Mouse (Mus musculus) olfactory bulb, adult 2 months (tissue): Measurements from ENCODE around the gene Rpn2. TPM values are rescaled to one million over a fixed set of nuclear protein-coding genes. Genes with fewer than 3 reads are reported as not detected.
A peak's percentile ranks its signal among the peaks of the same experiment; 100 is the strongest.

ENCODE experiments used
- H3K27ac ChIP-seq: fragments of 200-500 bp; 2 replicates; pipeline ENCODE4 v1.5.1; 2012; ENCODE audit warnings: low read depth, low read length; ENCODE audit not compliant: insufficient read depth
- H3K4me1 ChIP-seq: fragments of 200-500 bp; 2 replicates; pipeline ENCODE4 v1.6.1; 2012; ENCODE audit warnings: low read length; ENCODE audit not compliant: control insufficient read depth, insufficient read depth
- H3K4me3 ChIP-seq: fragments of 200-500 bp; 2 replicates; pipeline ENCODE4 v1.5.1; 2012; ENCODE audit warnings: mild to moderate bottlenecking, low read depth, low read length, moderate library complexity; ENCODE audit not compliant: insufficient read depth
- CTCF ChIP-seq: fragments of 200-500 bp; IDR thresholded peaks from 2 replicates; pipeline ENCODE4 v1.5.1; 2012; ENCODE audit warnings: low read depth, mild to moderate bottlenecking, low read length, moderate library complexity; ENCODE audit not compliant: insufficient read depth
- POLR2A ChIP-seq: fragments of 200-500 bp; IDR thresholded peaks from 2 replicates; pipeline ENCODE4 v1.6.1; 2012; ENCODE audit warnings: mild to moderate bottlenecking, low read depth, low read length, moderate library complexity; ENCODE audit not compliant: insufficient read depth
- WGBS: fragments of 180-500 bp; shearing (Covaris S2); methylation state at CpG from one replicate; pipeline ENCODE4 v1.1.7; 2018; 5-methylcytosine and 5-hydroxymethylcytosine counted together
- polyA plus RNA-seq: library from polyadenylated mRNA; stranded (reverse); fragments of >200 nt; gene quantifications from 2 replicates; pipeline ENCODE4 v1.2.4, GENCODE M21; 2012; ENCODE audit warnings: low replicate concordance; ENCODE audit not compliant: missing spikeins, insufficient read depth, insufficient read length

Rpn2 gene
- polyA plus RNA-seq: not detected in 2 replicates

DNA sequence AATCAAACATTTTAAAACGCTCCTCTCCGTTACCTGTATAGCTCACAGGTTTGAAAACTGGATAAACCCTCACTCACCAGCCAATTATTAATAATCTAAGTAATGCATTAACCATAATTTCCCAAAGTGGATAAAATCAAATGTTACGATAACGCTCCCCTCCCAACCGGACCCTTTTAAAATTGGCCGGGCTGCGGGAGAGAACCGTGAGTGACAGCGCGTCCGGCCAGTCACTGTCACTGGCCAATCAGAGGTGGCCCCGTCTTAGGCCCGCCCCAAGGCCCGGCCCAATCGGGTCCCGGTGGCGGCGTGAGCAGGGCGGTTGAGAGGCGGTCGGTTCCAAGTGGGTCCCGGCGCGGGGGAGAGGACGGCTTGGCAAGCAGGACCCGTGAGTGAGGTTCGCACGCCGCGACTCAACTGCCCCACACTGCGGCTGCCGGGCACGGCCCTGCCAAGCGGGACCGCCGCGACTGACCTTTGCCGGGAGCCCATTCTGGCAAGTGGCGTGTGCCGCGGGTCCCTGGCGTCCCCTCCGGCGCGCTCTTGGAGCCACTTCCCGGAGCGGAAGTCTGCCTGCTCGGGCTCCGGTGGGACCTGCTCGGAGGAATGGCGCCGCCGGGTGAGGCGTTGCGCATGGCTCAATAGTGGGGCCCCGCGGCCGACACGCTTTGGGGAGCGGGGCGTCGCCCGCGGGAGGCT is at the start of gene Rpn2:
Rpn2 (plus strand) TSS at position 301 of the 699 bp plus-strand sequence.
- peak within 1 kb of the TSS; percentile 95 for H3K4me3 ChIP-seq
- no peaks in the 10 kb centered on the region; the same call in 1 of the 2 replicates for H3K4me1 ChIP-seq
- WGBS: under 1% methylated on average over 64 of the region's 64 CpGs
- peak within 1 kb of the TSS; percentile 58 for H3K27ac ChIP-seq
- TF ChIP-seq POLR2A (peak; percentile 37; the same call in 1 of the 2 replicates), CTCF (no peak)

DNA sequence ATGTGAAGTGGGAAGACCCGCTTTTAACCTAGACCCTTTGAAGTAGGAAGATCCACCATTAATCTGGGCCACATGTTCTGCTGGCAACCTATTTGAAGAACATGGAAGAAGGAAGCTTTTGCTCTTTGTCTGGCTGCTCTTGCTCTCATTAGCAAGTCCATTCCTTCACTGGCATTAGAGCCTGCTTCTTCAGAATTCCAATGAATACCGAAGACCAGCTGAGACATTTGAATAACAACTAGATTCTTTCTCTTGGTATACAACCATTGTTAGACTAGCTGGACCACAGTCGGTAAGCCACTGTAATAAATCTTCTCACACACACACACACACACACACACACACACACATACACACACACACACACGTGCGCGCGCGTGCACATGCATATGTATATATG is 42.9 kb upstream of the Rpn2 start:
- no peaks in the 10 kb centered on the region for H3K4me1 ChIP-seq
- no peak overlapping the region for H3K4me3 ChIP-seq
- 73% methylated on average over 8 of the region's 8 CpGs for WGBS
- H3K27ac ChIP-seq: no peak overlapping the region
- TF ChIP-seq POLR2A: no peak
- no peak for TF ChIP-seq CTCF

DNA sequence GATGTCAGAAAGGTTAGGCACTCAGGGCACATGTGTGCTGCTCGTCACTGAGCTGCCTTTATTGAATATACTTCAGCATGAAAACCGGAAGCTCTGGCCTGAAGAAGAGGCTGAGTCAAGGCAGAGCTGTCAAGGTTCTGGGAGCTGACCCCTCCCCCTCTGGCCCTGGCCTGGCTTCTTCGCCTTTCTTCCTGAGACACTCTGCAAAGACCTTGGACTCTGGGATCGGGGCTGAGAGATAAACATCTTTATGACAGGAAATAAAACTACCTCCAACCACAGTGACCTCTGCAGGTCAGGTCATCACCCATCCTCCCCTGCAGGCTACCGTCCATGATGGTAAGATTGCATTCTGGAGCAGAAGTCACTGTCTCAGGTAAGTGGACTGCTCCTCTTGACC is 33.8 kb upstream of the Rpn2 start:
- no peak overlapping the region for H3K27ac ChIP-seq
- TF ChIP-seq POLR2A: no peak
- no peak for TF ChIP-seq CTCF
- WGBS: 76% methylated on average over 5 of the region's 5 CpGs
- H3K4me3 ChIP-seq: no peak overlapping the region
- no peaks in the 10 kb centered on the region for H3K4me1 ChIP-seq

DNA sequence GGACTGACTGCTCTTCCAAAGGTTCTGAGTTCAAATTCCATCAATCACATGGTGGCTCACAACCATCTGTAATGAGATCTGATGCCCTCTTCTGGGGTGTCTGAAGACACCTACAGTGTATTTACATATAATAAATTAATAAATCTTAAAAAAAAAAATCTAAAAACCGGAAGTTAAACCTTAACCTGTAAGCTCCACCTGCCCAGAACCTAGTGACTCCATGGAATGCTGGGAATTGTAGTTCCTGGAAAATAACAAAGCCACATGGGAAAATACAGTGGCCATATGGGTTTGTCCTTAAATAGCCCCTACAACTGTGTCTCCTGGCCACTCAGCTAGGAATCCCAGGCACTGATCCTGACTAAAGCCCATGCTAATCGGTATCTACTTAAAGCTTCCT is 33.2 kb upstream of the Rpn2 start:
- no peak for TF ChIP-seq POLR2A
- no peak for TF ChIP-seq CTCF
- Histone ChIP-seq H3K4me3 (no peak overlapping the region), H3K4me1 (no peaks in the 10 kb centered on the region), H3K27ac (no peak overlapping the region)
- WGBS: 81% methylated on average over 2 of the region's 2 CpGs

DNA sequence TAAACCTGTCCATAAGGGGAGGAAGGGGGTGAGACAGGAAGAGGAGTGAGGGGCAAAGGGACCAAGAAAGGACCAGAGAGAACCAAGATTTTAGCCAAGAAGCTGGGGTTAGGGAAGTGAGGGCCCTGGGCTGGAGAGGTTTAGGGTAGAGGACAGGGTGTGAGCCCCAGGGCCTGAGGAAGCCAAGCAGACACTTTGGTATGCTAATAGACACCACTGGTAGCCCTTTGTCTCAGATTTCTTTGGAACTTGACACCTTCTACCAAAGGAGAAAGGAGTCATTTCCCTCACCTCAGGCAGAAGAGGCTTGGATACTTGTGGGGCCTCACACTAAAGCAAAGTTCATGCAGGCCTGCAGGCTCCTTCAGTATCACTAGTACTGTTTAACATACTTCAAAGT is 30.7 kb upstream of the Rpn2 start:
- Histone ChIP-seq H3K27ac (no peak overlapping the region), H3K4me3 (no peak overlapping the region), H3K4me1 (no peaks in the 10 kb centered on the region)
- no peak for TF ChIP-seq POLR2A
- no peak for TF ChIP-seq CTCF

DNA sequence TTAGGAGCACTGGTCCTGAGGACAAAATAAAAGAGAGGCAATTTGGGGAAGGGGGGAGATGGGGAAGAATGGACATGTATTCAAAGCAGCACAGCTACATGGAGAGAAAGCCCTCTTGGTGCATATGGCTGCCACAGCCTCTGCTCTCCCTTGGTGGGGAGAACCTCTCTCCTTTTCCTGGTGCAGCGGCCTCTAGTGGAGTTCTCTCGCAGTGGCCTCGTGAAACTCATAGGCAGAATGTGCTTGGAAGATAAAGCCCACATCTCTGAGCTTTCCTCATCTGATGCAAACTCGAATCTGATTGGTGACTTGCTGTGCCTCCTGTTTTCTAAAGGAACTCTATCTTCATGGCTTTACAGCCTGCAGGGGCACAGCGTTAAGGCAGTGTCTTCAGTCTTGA is 19.1 kb upstream of the Rpn2 start:
- 2% methylated on average over 5 of the region's 5 CpGs for WGBS
- Histone ChIP-seq H3K4me1 (no peaks in the 10 kb centered on the region), H3K4me3 (no peak overlapping the region), H3K27ac (no peak overlapping the region)
- no peak for TF ChIP-seq POLR2A
- peak; percentile 36; the same call in 1 of the 2 replicates for TF ChIP-seq CTCF

DNA sequence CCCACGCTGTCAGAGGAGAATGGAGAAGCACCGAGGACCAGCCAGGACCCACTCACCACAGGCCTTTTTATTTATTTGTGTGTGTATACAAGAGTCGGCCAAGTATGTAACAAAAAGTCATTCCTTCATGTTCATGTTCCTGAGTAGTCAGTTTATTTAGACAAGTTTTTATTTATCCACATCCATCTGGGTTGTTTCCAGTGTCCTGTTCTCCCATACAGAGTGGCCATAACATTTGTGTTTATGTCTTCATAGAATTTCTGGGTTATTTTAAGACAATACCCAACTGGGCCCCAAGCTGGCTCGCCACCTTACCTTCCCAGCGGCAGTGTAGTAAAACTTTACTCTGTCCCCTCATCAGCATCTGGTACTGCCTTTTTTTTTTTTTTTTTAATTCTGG is 16.9 kb upstream of the Rpn2 start:
- Histone ChIP-seq H3K4me3 (no peak overlapping the region), H3K4me1 (no peaks in the 10 kb centered on the region), H3K27ac (no peak overlapping the region)
- no peak for TF ChIP-seq POLR2A
- TF ChIP-seq CTCF: no peak
- 91% methylated on average over 5 of the region's 5 CpGs for WGBS

DNA sequence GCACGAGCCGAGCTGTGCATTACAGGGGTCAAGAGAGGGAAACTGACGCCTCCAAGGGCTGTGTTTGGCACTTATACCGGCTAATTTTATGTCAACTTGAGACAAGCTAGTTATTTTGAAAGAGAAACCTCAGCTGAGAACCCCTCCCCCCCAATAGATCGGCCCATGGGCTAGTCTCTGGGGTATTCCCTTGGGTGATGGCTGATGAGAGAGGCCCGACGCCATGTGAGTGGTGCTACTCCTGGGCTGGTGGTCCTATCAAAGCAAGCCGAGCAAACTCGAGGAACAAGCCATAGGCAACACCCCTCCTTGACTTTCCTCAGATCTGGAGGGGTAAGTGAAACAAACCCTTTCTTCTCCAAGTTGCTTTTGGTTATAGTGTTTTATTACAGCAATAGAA is 16.3 kb upstream of the Rpn2 start:
- TF ChIP-seq POLR2A (no peak), CTCF (no peak)
- WGBS: 76% methylated on average over 9 of the region's 9 CpGs
- H3K4me1 ChIP-seq: no peaks in the 10 kb centered on the region
- H3K4me3 ChIP-seq: no peak overlapping the region
- no peak overlapping the region for H3K27ac ChIP-seq

DNA sequence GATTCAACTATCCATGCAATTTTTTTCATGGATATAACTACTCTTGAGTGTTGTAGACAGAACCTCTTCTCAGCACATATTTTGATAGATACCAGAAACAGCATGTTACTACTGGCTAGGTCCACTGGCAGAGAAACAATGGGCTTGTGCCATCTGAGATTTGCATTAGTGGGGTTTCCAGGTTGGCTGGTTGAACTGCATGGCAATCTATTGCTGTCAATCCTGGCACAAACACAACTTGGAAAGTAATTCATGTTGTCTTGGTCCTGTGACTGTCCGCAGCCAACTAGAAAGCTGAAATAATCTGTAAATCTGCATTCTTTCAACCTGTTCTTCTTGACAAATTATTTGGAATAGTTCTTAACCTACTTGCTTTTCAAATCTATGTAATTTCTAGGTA is 15.7 kb upstream of the Rpn2 start:
- TF ChIP-seq CTCF (no peak), POLR2A (no peak)
- WGBS: 92% methylated on average over 1 of the region's 1 CpGs
- no peak overlapping the region for H3K27ac ChIP-seq
- H3K4me3 ChIP-seq: no peak overlapping the region
- H3K4me1 ChIP-seq: no peaks in the 10 kb centered on the region
